Mouse (Mus musculus): ENCODE results near the gene Il1rapl2. TPM values are rescaled to one million over a fixed set of nuclear protein-coding genes. Genes with fewer than 3 reads are reported as not detected.
"Not testable (repeated sequence)": the region's sequence is repeated elsewhere in the genome, so short reads cannot be mapped to it uniquely, and the experiment has no call there.

Il1rapl2 gene
- polyA plus RNA-seq, 1 experiment, result not detected

- peak within 1 kb of the TSS; percentile 66 for H3K27ac ChIP-seq (ENCODE audit: control insufficient read depth, insufficient read depth, low read depth, low read length)
- no peaks in the 10 kb centered on the region for H3K27me3 ChIP-seq (ENCODE audit: control insufficient read depth, insufficient read depth, low read length)
- H3K36me3 ChIP-seq (ENCODE audit: control insufficient read depth, insufficient read depth, low read length), result no peaks in the 10 kb centered on the region
- no peak for TF ChIP-seq POLR2A (IDR thresholded peaks at IDR 0.05; ENCODE audit: control insufficient read depth, low read depth, low read length)
- no peak for TF ChIP-seq CTCF (IDR thresholded peaks at IDR 0.05; ENCODE audit: control insufficient read depth, insufficient read depth, insufficient replicate concordance, low read depth, low read length)
- H3K4me3 ChIP-seq (ENCODE audit: control insufficient read depth, low read depth, low read length), result peak within 1 kb of the TSS; percentile 80
- no peaks in the 10 kb centered on the region for H3K4me1 ChIP-seq (ENCODE audit: control insufficient read depth, insufficient read depth, low read length)
Observed at GRCm38 (mm10) chrX:138209480-138209879, 639.1 kb downstream of the Il1rapl2 start, which contains the start of gene Tex13a. Gene Tex13a (minus strand): TSS chrX:138209580.

- H3K4me3 ChIP-seq (ENCODE audit: control insufficient read depth, low read depth, low read length), result no peak overlapping the region
- no peaks in the 10 kb centered on the region for H3K27me3 ChIP-seq (ENCODE audit: control insufficient read depth, insufficient read depth, low read length)
- no peaks in the 10 kb centered on the region for H3K36me3 ChIP-seq (ENCODE audit: control insufficient read depth, insufficient read depth, low read length)
- H3K4me1 ChIP-seq (ENCODE audit: control insufficient read depth, insufficient read depth, low read length), result no peaks in the 10 kb centered on the region
- H3K27ac ChIP-seq (ENCODE audit: control insufficient read depth, insufficient read depth, low read depth, low read length), result no peak overlapping the region
- TF ChIP-seq CTCF (IDR thresholded peaks at IDR 0.05; ENCODE audit: control insufficient read depth, insufficient read depth, insufficient replicate concordance, low read depth, low read length) (no peak), POLR2A (IDR thresholded peaks at IDR 0.05; ENCODE audit: control insufficient read depth, low read depth, low read length) (no peak)
Observed at GRCm38 (mm10) chrX:138234626-138235025, 664.2 kb downstream of the Il1rapl2 start.

- not testable (repeated sequence) for H3K4me3 ChIP-seq (ENCODE audit: control insufficient read depth, low read depth, low read length); H3K27me3 ChIP-seq (ENCODE audit: control insufficient read depth, insufficient read depth, low read length); H3K4me1 ChIP-seq (ENCODE audit: control insufficient read depth, insufficient read depth, low read length); H3K36me3 ChIP-seq (ENCODE audit: control insufficient read depth, insufficient read depth, low read length); H3K27ac ChIP-seq (ENCODE audit: control insufficient read depth, insufficient read depth, low read depth, low read length)
Observed at GRCm38 (mm10) chrX:138348736-138349135, 778.3 kb downstream of the Il1rapl2 start.

- no peak overlapping the region for H3K27ac ChIP-seq (ENCODE audit: control insufficient read depth, insufficient read depth, low read depth, low read length)
- H3K36me3 ChIP-seq (ENCODE audit: control insufficient read depth, insufficient read depth, low read length), result no peaks in the 10 kb centered on the region
- TF ChIP-seq POLR2A (IDR thresholded peaks at IDR 0.05; ENCODE audit: control insufficient read depth, low read depth, low read length) (no peak), CTCF (IDR thresholded peaks at IDR 0.05; ENCODE audit: control insufficient read depth, insufficient read depth, insufficient replicate concordance, low read depth, low read length) (no peak)
- H3K4me3 ChIP-seq (ENCODE audit: control insufficient read depth, low read depth, low read length), result no peak overlapping the region
- no peaks in the 10 kb centered on the region for H3K27me3 ChIP-seq (ENCODE audit: control insufficient read depth, insufficient read depth, low read length)
- H3K4me1 ChIP-seq (ENCODE audit: control insufficient read depth, insufficient read depth, low read length), result no peaks in the 10 kb centered on the region
Observed at GRCm38 (mm10) chrX:138433794-138434193, 863.4 kb downstream of the Il1rapl2 start.

- Histone ChIP-seq H3K4me3 (ENCODE audit: control insufficient read depth, low read depth, low read length) (no peak overlapping the region), H3K27me3 (ENCODE audit: control insufficient read depth, insufficient read depth, low read length) (no peaks in the 10 kb centered on the region), H3K27ac (ENCODE audit: control insufficient read depth, insufficient read depth, low read depth, low read length) (no peak overlapping the region), H3K4me1 (ENCODE audit: control insufficient read depth, insufficient read depth, low read length) (no peaks in the 10 kb centered on the region), H3K36me3 (ENCODE audit: control insufficient read depth, insufficient read depth, low read length) (no peaks in the 10 kb centered on the region)
- TF ChIP-seq CTCF (IDR thresholded peaks at IDR 0.05; ENCODE audit: control insufficient read depth, insufficient read depth, insufficient replicate concordance, low read depth, low read length) (no peak), POLR2A (IDR thresholded peaks at IDR 0.05; ENCODE audit: control insufficient read depth, low read depth, low read length) (no peak)
Observed at GRCm38 (mm10) chrX:138437939-138438338, 867.5 kb downstream of the Il1rapl2 start.

- Histone ChIP-seq H3K27me3 (ENCODE audit: control insufficient read depth, insufficient read depth, low read length) (no peaks in the 10 kb centered on the region), H3K27ac (ENCODE audit: control insufficient read depth, insufficient read depth, low read depth, low read length) (no peak overlapping the region), H3K4me3 (ENCODE audit: control insufficient read depth, low read depth, low read length) (no peak overlapping the region), H3K4me1 (ENCODE audit: control insufficient read depth, insufficient read depth, low read length) (no peaks in the 10 kb centered on the region), H3K36me3 (ENCODE audit: control insufficient read depth, insufficient read depth, low read length) (no peaks in the 10 kb centered on the region)
- TF ChIP-seq CTCF (IDR thresholded peaks at IDR 0.05; ENCODE audit: control insufficient read depth, insufficient read depth, insufficient replicate concordance, low read depth, low read length) (no peak), POLR2A (IDR thresholded peaks at IDR 0.05; ENCODE audit: control insufficient read depth, low read depth, low read length) (no peak)
Observed at GRCm38 (mm10) chrX:138449856-138450255, 879.4 kb downstream of the Il1rapl2 start.

GRCm38 (mm10) chrX:138478488-138478887 is 908.1 kb downstream of the Il1rapl2 start:
- TF ChIP-seq POLR2A (IDR thresholded peaks at IDR 0.05; ENCODE audit: control insufficient read depth, low read depth, low read length) (no peak), CTCF (IDR thresholded peaks at IDR 0.05; ENCODE audit: control insufficient read depth, insufficient read depth, insufficient replicate concordance, low read depth, low read length) (no peak)
- Histone ChIP-seq H3K4me1 (ENCODE audit: control insufficient read depth, insufficient read depth, low read length) (no peaks in the 10 kb centered on the region), H3K27ac (ENCODE audit: control insufficient read depth, insufficient read depth, low read depth, low read length) (no peak overlapping the region)

GRCm38 (mm10) chrX:138500510-138500909 is 930.1 kb downstream of the Il1rapl2 start:
- H3K27me3 ChIP-seq (ENCODE audit: control insufficient read depth, insufficient read depth, low read length), result no peaks in the 10 kb centered on the region
- H3K4me1 ChIP-seq (ENCODE audit: control insufficient read depth, insufficient read depth, low read length), result no peaks in the 10 kb centered on the region
- no peak overlapping the region for H3K4me3 ChIP-seq (ENCODE audit: control insufficient read depth, low read depth, low read length)
- no peak overlapping the region for H3K27ac ChIP-seq (ENCODE audit: control insufficient read depth, insufficient read depth, low read depth, low read length)
- TF ChIP-seq POLR2A (IDR thresholded peaks at IDR 0.05; ENCODE audit: control insufficient read depth, low read depth, low read length) (no peak), CTCF (IDR thresholded peaks at IDR 0.05; ENCODE audit: control insufficient read depth, insufficient read depth, insufficient replicate concordance, low read depth, low read length) (no peak)
- H3K36me3 ChIP-seq (ENCODE audit: control insufficient read depth, insufficient read depth, low read length), result no peaks in the 10 kb centered on the region

More at GRCm38 (mm10) chrX:138478488-138478887, 908.1 kb downstream of the Il1rapl2 start:
- Histone ChIP-seq H3K27me3 (ENCODE audit: control insufficient read depth, insufficient read depth, low read length) (no peaks in the 10 kb centered on the region), H3K4me3 (ENCODE audit: control insufficient read depth, low read depth, low read length) (no peak overlapping the region), H3K36me3 (ENCODE audit: control insufficient read depth, insufficient read depth, low read length) (no peaks in the 10 kb centered on the region)
